Mouse (Mus musculus) kidney, postnatal 4 days (tissue): Measurements from ENCODE around the gene B4gat1.
A peak's percentile ranks its signal among the peaks of the same experiment; 100 is the strongest.

Experiments
- DNase-seq, 2 experiments: peaks; one replicate each; pipeline ENCODE4 v3.0.0; 2021; ENCODE audit warnings: mixed read lengths in 2 of 2

B4gat1 gene

GRCm38 (mm10) chr19:5060365-5061330, 22.0 kb downstream of the B4gat1 start:
- DNase-seq = peak; percentile 45 to 47

GRCm38 (mm10) chr19:5062041-5062440, 23.4 kb downstream of the B4gat1 start:
- no peak for DNase-seq

GRCm38 (mm10) chr19:5062446-5062845, 23.8 kb downstream of the B4gat1 start:
- no peak for DNase-seq

GRCm38 (mm10) chr19:5065104-5065503, 26.5 kb downstream of the B4gat1 start:
- peak in 1 of 2 experiments; percentile 45 for DNase-seq

- peak in 1 of 2 experiments; percentile 40 for DNase-seq
Measured at GRCm38 (mm10) chr19:5067040-5067799, 28.6 kb downstream of the B4gat1 start.

- peak; percentile 86 to 92 for DNase-seq
Measured at GRCm38 (mm10) chr19:5067867-5068569, 29.4 kb downstream of the B4gat1 start, which contains the start of gene Cd248. Cd248 (plus strand) TSS chr19:5068078.

GRCm38 (mm10) chr19:5068570-5069234, 30.1 kb downstream of the B4gat1 start:
- DNase-seq = peak; percentile 52 to 56

- no peak for DNase-seq
Measured at GRCm38 (mm10) chr19:5069486-5069885, 30.9 kb downstream of the B4gat1 start.

GRCm38 (mm10) chr19:5069978-5070377, 31.4 kb downstream of the B4gat1 start:
- no peak for DNase-seq

- DNase-seq = no peak
Measured at GRCm38 (mm10) chr19:5071077-5071476, 32.5 kb downstream of the B4gat1 start.

- peak; percentile 83 to 89 for DNase-seq
Measured at GRCm38 (mm10) chr19:5071545-5072369, 33.1 kb downstream of the B4gat1 start.

- peak in 1 of 2 experiments; percentile 59 for DNase-seq
Measured at GRCm38 (mm10) chr19:5072389-5073019, 33.9 kb downstream of the B4gat1 start.

- peak; percentile 84 to 85 for DNase-seq
Measured at GRCm38 (mm10) chr19:5073028-5073427, 34.4 kb downstream of the B4gat1 start.

- DNase-seq = no peak
Measured at GRCm38 (mm10) chr19:5073518-5073917, 34.9 kb downstream of the B4gat1 start.

GRCm38 (mm10) chr19:5079279-5079678, 40.7 kb downstream of the B4gat1 start:
- DNase-seq = no peak

- DNase-seq = no peak
Measured at GRCm38 (mm10) chr19:5082005-5082404, 43.4 kb downstream of the B4gat1 start.

GRCm38 (mm10) chr19:5082596-5082995, 44.0 kb downstream of the B4gat1 start:
- DNase-seq = no peak

GRCm38 (mm10) chr19:5083961-5084833, 45.6 kb downstream of the B4gat1 start:
- DNase-seq = no peak

- no peak for DNase-seq
Measured at GRCm38 (mm10) chr19:5084834-5085144, 46.2 kb downstream of the B4gat1 start.
